Mouse (Mus musculus) mature B cell (primary cell): Measurements from ENCODE around the gene Agrn.

Experiments
- in situ Hi-C: fragments of 300-500 bp; cut with MboI; formaldehyde crosslinking; loops from 2 replicates; pipeline ENCODE4 v1.14.3; 2019

Agrn gene

DNA sequence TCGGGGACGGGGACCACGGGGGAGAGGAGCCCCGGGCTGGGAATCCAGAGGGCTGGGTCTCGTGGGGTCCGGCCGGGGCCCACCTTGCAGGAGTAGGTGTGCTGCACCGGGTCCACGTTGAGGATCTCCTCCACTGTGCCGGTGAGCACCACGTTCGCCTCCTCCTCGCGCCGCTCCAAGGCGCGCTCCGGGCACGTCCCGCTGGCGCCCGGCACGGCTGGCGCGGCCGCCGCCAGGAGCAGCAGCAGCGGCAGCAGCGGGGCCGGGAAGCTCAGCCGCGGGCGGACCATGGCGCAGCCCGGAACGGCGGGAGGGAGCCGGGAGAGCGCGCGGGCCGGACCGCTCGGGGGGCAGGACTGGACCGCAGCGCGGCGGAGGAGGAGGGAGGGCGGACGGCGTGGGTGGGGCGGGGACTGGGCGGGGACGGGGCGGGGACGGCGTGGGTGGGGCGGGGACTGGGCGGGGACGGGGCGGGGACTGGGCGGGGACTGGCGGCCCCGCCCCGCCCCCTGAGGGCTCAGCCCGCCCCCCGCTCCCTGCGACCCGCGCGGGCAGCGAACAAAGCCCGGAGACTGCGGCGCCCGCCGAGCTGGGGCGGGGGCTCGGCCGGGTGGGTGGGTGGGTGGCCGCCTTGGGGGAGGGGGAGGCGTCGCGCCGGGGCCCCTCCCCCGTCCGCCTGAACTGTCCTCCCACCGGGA is at the start of gene Agrn:
Gene Agrn, minus strand, starts transcription at position 358 of the 698 bp plus-strand sequence.
- in situ Hi-C loops, result loop anchor here (10.0 kb wide), 1 partner anchor 82 kb away; no protein-coding TSS in a partner anchor

- in situ Hi-C loops, result no loop called here
Observed at GRCm38 (mm10) chr4:156236651-156237447, 39.6 kb upstream of the Agrn start.

GRCm38 (mm10) chr4:156235808-156236533 is 38.7 kb upstream of the Agrn start, which contains the start of gene Noc2l:
TSS of gene Noc2l (plus strand) at chr4:156236010.
- in situ Hi-C loops, result no loop called here

DNA sequence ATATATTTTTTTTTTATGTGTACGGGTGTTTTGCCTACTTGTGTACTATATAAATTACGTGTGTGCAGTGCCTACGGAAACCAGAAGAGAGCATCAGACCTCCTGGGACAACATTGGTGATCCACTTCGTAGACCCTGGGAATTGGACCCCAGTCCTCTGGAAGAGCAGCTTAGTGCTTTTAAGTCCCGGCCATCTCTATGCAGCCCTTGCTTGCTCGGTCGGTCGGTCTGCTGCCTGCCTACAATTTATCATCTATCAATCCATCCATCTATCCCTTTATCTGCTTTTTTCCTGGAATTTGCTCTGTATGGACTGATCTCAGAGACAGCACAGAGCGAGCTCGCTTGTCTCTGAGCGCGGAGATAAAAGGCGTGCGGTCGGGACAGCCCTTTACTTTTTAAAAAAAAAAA is 38.1 kb upstream of the Agrn start:
- in situ Hi-C loops, result no loop called here

DNA sequence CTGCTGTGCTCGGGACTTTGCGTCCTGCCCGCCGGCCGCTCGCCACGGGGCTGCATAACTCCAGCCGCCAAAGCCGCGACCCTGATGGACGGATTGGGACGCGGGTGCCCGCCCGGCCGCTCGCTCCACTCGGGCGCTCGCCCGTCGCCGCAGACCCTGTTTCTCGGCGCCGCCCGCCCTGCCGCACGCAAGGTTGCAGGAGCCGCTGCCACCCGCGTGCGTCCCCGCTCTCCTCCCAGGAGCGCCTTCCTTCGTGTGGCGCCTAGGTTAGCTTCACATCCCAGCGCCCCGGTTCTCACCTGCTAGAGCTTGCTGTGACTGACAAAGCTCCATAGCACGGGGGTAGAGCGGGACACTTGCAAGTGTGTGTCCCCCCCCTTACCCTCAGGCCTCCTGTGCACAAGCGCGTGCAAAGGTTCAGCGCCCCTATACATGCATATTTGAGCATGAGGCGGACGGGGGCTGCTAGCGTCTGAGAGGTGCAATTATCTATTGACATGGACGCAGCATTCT is 37.5 kb upstream of the Agrn start, which contains the start of gene Plekhn1:
Gene Plekhn1, minus strand, starts transcription at position 157 of the 513 bp plus-strand sequence.
- in situ Hi-C loops, result no loop called here

DNA sequence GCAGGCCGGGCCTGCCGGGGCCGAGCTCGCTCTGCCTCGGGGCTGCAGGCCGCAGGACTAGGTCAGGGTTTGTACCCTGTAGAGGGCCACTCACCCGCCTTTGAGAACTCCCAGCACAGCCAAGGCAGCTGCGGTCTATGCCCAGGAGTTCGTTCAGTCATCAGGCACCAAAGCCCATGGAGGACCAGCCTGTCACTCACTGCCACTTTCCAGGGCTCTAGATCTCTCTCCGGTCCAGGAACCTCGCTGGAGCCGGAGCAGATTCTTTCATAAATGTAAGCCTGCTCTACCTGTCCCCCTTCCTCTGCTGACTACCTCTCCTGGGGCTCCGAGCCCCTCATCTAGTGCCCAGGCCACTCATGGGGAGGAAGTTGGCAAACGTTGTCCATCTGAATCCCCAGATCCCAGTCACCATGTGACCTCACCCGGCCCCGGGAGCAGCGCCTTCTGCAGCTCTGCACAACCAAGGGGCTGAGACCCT is 36.8 kb upstream of the Agrn start:
- in situ Hi-C loops, result no loop called here

DNA sequence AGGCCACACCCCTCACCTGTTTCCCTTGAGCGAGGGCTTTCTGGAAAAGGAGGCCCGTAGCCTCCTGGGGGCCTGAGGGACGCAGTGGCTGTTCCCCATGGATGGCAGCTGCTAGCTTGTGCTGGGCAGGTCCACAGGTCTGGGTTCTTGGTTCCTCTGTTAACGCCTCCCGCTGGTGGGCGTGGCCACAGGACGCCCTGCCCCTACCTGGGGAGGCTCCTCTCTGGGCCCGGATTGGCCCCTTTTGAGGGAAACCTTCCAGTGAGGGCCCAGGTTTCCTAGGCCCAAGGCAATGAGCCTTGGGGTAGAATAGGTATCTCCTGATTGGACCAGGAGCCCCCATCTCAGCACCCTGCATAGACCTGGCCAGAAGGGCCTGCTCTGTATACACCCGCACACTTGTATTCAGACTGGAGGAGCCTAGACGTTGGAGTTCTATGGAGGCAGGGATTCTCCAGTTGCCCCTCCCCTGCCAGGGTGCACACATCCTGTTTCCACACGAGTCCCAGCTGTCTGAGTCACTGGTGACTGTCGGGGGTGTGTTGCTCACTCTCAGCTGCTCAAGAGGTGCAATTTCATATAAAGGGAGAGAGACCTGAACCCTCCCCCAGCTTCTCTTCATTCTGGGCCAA is 31.2 kb upstream of the Agrn start:
- in situ Hi-C loops, result no loop called here

GRCm38 (mm10) chr4:156227752-156228392 is 30.6 kb upstream of the Agrn start:
- in situ Hi-C loops, result no loop called here

DNA sequence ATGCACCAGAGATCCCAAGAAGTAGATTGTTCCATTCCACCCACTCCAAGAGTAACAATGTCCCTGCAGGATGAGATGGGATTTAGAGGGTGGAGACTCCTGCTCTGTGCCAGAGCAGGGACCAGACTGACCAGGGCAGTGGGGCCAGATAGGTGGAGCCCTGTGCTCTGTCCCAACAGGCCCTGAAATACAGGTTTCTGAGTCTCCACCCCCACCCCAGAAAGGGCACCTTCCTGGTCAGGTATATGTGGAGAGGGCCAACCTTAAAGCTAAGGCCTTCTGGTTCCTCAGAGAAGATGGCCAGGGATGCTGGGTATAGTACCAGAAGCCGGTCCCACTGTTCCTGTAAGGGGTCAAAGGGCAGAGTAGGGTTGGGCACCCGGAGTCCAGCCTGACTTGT is 27.0 kb upstream of the Agrn start:
- in situ Hi-C loops, result no loop called here

DNA sequence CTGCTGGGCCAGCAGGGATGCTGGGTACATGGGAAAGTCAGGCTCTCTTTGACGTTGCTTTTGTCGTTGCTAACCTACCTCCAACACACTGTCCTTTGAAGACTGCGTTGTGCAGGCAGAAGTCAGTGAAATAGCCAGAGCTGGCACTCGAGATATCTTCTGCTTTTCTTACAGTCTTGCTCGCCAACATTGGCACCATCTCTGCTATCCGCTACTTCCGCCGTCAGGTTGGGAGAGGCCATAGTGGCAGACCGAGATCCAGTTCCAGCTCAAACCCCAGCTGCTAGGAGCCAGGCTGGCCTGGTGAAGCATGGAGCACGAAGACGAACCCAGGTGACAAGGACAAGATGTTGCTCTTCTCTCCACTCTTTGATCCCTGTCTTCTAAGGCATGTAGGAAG is 22.6 kb upstream of the Agrn start:
- in situ Hi-C loops, result no loop called here

DNA sequence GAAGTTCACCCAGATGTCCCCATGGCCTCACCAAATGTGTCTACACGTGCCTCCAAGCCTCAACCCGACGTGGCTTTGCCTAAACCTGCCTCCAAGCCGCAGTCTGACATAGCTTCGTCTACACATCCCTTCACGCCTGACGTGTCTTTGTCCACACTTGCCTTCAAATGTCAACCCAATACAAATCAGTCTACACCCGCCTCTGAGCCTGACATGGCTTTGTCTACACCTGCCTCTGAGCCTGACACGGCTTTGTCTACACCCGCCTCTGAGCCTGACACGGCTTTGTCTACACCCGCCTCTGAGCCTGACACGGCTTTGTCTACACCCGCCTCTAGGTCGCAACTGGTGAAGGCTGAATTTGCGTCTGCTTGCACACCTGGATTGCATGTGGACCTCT is 20.6 kb upstream of the Agrn start:
- in situ Hi-C loops, result no loop called here

DNA sequence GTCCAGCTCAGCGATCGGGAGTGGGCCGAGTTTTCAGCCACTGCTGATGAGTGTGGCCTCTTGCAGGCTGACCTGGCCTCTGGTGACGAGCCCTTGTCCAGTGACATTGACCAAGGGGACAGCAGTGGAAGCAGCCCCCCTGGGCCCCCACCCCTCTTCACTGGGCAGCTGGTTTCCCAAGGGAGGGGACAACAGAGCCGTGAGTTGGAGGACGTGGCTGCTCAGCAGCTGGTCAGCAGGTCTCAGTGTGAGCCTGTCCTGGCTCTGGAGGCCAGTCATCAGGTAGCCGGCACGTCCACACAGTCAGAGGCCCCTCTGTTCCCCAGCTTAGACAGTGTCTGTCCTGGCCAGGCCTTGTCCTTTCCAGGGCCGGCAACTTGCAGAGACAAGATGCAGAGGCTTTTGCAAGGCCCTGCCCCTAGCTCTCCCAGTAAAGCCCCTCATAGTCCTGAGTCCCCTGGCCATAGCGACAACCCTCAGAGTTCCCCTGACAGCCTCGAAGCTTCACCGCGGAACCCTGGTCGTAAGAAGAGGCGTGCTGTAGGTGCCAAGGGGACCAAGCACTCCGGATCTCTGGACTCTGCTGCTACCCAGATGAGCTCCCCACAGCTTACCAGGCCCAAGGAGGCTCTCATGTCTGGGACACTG is 19.9 kb upstream of the Agrn start:
- in situ Hi-C loops, result no loop called here

GRCm38 (mm10) chr4:156216196-156216595 is 18.9 kb upstream of the Agrn start:
- in situ Hi-C loops, result no loop called here

GRCm38 (mm10) chr4:156215649-156216048 is 18.4 kb upstream of the Agrn start, which contains the start of gene Perm1:
TSS of gene Perm1 (plus strand) at chr4:156215868.
- in situ Hi-C loops, result no loop called here

DNA sequence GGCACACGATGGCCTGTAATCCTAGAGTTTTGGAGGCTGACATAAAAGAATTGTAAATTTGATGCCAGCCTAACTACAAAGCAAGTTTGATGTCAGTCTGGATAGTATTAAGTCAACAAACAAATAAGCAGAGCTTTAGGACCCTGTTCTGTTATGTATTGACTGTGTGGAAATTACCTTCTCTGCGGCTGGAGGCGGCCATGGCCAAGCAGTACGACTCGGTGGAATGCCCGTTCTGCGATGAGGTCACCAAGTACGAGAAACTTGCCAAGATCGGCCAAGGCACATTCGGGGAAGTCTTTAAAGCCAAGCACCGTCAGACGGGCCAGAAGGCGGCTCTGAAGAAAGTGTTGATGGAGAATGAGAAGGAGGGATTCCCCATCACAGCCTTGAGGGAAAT is 15.8 kb upstream of the Agrn start:
- in situ Hi-C loops, result no loop called here

- in situ Hi-C loops, result no loop called here
Observed at GRCm38 (mm10) chr4:156209963-156210635, 12.8 kb upstream of the Agrn start.

GRCm38 (mm10) chr4:156208872-156209271 is 11.6 kb upstream of the Agrn start:
- in situ Hi-C loops, result no loop called here

DNA sequence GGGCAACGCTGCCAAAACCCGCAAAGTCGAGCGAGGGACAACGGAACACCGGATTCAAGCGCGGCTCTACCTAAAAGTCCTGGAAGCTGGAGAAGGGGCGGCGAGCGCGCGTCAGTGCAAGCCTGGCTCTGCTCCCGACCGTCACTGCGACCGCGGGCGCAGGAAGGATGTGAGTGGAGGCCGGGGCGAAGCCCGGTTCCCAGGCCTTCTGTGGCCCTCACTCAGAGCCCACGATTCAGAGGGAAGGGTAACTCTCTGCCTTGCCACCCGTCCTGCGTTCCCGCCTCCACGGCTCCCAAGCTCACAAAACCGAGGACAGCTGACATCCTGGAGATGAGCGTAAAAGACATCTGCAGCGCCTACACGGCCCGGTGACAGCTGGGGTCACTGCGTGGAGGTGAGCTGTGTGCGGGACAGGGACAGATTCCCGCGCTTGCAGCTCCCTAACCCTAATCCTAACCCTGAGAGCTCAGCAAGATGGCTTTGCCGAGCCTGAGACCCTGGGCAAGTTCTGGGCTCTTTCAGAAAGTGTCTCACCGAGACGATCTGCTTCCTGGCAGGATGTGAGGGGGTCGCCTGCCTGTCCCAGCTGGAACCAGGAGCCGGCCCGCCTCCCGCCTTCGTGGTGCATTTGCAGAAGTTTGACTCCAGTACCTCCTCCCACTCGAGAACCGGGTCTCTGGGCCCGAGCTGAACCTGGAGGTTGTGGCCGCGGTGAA is 6.3 kb upstream of the Agrn start:
- in situ Hi-C loops, result no loop called here

- in situ Hi-C loops, result no loop called here
Observed at GRCm38 (mm10) chr4:156203001-156203412, 5.7 kb upstream of the Agrn start, which contains the start of gene AW011738. TSS of gene AW011738 (plus strand) at chr4:156203304.
